Mouse (Mus musculus): ENCODE measurements at regions not wholly inside any gene's neighbourhood (a gene's known extent, or its start where the extent isn't known, plus 50 kb on each side); places are given as distances from the start of the nearest gene placed in this dataset.

DNA sequence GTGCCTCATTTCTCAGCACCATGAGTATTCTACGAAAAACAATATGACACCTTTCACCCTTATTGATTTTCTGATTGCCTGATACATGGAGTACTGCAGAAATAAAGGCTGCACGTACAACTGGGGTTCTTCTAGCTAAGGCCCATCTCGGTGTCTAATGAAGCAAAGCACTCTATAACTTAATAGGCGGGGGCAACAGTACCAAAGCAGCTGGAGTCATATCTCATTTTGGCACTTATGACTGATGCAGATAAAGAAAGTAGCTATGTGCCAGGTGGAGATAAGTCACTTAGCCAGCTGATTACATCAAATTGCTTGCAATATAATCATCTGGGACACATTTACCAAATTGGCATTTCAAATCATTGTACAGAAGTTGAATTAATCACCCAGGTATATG lies 73.0 kb upstream of the Lin7a start:
- TF ChIP-seq TCF3 (IDR thresholded peaks at IDR 0.05; ENCODE audit: insufficient read length, low read depth): no peak
- no peak for TF ChIP-seq TCF12 (IDR thresholded peaks at IDR 0.05; ENCODE audit: insufficient read depth, poor library complexity, severe bottlenecking)
- no peak for TF ChIP-seq USF1 (IDR thresholded peaks at IDR 0.05; ENCODE audit: low read depth)
- TF ChIP-seq CEBPB (IDR thresholded peaks at IDR 0.05; ENCODE audit: insufficient read depth, poor library complexity, severe bottlenecking): no peak
- no peak overlapping the region for H3K4me2 ChIP-seq (ENCODE audit: low read depth)
- H3K36me3 ChIP-seq (ENCODE audit: control insufficient read depth, insufficient read depth): no peaks in the 10 kb centered on the region
- H3ac ChIP-seq (ENCODE audit: control insufficient read depth, insufficient read length): no peak overlapping the region
- H3K4me3 ChIP-seq: no peak overlapping the region
- H3K27me3 ChIP-seq (ENCODE audit: control insufficient read depth, insufficient read depth, insufficient read length): no peaks in the 10 kb centered on the region
- H3K79me2 ChIP-seq (ENCODE audit: control insufficient read depth, insufficient read depth): no peaks in the 10 kb centered on the region

DNA sequence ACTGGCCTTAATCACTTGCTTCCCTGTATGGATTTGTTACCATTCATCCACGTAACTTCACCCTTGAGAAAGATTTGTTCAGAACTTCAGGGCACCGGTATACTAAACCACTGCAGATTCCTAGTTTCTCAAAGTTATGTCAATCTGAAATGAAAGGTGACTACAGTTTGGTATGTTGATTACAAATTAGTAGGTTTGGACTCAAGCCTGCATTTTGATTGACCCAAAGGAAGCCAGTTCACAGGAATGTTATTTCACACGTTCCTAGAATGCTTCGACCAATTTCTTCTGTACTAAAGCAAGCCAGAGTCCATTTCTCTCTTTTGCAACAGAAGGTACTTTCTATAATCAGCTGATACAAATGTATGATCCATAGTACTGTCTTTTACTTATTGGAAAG lies 70.4 kb upstream of the Lin7a start:
- no peak for TF ChIP-seq E2F4 (IDR thresholded peaks at IDR 0.05; ENCODE audit: insufficient read depth)
- no peak for TF ChIP-seq USF1 (IDR thresholded peaks at IDR 0.05; ENCODE audit: low read depth)
- TF ChIP-seq MYOD1 (IDR thresholded peaks at IDR 0.05; ENCODE audit: control insufficient read depth in 1 of 3, insufficient read length in 2 of 3, low read depth in 2 of 3): no peak
- no peak for TF ChIP-seq POLR2A (IDR thresholded peaks at IDR 0.05; ENCODE audit: insufficient read length, low read depth)
- no peak for TF ChIP-seq CEBPB (IDR thresholded peaks at IDR 0.05; ENCODE audit: insufficient read depth, poor library complexity, severe bottlenecking)
- no peak for TF ChIP-seq REST (IDR thresholded peaks at IDR 0.05; ENCODE audit: insufficient read depth, insufficient read length)
- no peak for TF ChIP-seq POLR2AphosphoS2 (IDR thresholded peaks at IDR 0.05; ENCODE audit: insufficient read length, low read depth)
- no peak for TF ChIP-seq MYOG (IDR thresholded peaks at IDR 0.05; ENCODE audit: control insufficient read depth in 1 of 3, insufficient read depth in 1 of 3, insufficient read length in 2 of 3, low read depth in 2 of 3)
- no peak for TF ChIP-seq SRF (IDR thresholded peaks at IDR 0.05; ENCODE audit: control insufficient read depth, insufficient read length, low read depth)
- no peak for TF ChIP-seq TCF12 (IDR thresholded peaks at IDR 0.05; ENCODE audit: insufficient read depth, poor library complexity, severe bottlenecking)
- no peak for TF ChIP-seq MAX (IDR thresholded peaks at IDR 0.05; ENCODE audit: low read depth)
- no peak for TF ChIP-seq TCF3 (IDR thresholded peaks at IDR 0.05; ENCODE audit: insufficient read length, low read depth)
- H3K4me3 ChIP-seq: no peak overlapping the region
- no peaks in the 10 kb centered on the region for H3K27me3 ChIP-seq (ENCODE audit: control insufficient read depth, insufficient read depth, insufficient read length)
- no peaks in the 10 kb centered on the region for H3K36me3 ChIP-seq (ENCODE audit: control insufficient read depth, insufficient read depth)
- H3ac ChIP-seq (ENCODE audit: control insufficient read depth, insufficient read length): no peak overlapping the region
- no peaks in the 10 kb centered on the region for H3K79me2 ChIP-seq (ENCODE audit: control insufficient read depth, insufficient read depth)
- H3K4me2 ChIP-seq (ENCODE audit: low read depth): no peak overlapping the region

DNA sequence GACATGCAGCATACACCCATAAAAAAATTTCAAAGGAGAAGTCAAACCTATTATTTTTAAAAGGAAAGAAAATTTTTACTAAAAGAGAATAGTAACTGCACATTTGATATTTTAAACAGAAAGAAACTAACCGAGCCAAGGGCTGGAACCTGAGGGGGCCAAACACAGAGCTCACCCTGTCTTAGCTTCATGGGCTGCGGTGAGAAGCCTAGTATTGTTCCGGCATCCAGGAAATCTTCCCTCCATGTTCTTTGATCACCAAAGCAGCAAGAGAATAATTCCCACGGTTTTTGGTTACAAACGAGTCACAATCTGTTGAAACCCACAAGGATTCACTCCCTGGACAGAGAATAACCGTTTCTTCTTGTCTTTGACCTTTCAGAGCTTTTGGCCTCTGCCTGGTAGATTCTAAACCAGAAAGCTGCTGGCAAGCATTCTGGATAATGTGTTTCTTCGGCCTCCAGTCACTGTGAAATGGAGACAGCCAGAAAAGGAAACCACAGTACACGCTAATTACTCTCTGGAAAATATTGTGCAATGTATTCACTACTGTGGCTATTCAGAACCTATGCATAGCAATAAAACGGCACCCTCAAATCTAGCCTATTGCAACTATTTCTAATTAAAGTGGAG lies 66.3 kb upstream of the Lin7a start:
- Histone ChIP-seq H3ac (ENCODE audit: control insufficient read depth, insufficient read length) (no peak overlapping the region), H3K4me2 (ENCODE audit: low read depth) (peak overlapping the region; percentile 67), H3K4me3 (no peak overlapping the region), H3K27me3 (ENCODE audit: control insufficient read depth, insufficient read depth, insufficient read length) (no peaks in the 10 kb centered on the region), H3K79me2 (ENCODE audit: control insufficient read depth, insufficient read depth) (no peaks in the 10 kb centered on the region), H3K36me3 (ENCODE audit: control insufficient read depth, insufficient read depth) (no peaks in the 10 kb centered on the region)
- TF ChIP-seq POLR2A (IDR thresholded peaks at IDR 0.05; ENCODE audit: insufficient read length, low read depth) (no peak), CEBPB (IDR thresholded peaks at IDR 0.05; ENCODE audit: insufficient read depth, poor library complexity, severe bottlenecking) (peak; percentile 72), REST (IDR thresholded peaks at IDR 0.05; ENCODE audit: insufficient read depth, insufficient read length) (no peak)

DNA sequence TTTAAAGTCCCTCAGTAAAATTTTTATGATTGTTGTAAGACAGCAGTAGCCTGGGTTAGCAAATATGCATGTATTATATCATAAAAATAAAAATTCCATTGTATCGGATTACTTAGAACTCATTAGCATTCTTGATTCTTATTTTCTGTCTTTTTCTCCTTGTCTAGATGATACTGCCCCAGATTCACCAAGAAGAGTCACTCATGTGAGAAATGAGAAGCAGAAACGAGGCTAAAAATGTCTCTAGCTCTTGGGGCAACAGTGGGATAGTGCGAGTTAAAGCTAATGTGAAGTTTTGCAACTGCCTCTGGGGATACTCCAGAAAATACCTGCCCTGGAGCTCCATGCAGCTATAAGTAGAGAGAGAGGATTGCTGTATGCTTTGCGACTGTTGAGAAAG lies 61.6 kb upstream of the Lin7a start:
- H3K4me2 ChIP-seq (ENCODE audit: low read depth): no peak overlapping the region
- TF ChIP-seq POLR2AphosphoS2 (IDR thresholded peaks at IDR 0.05; ENCODE audit: insufficient read length, low read depth): no peak
- no peak for TF ChIP-seq E2F4 (IDR thresholded peaks at IDR 0.05; ENCODE audit: insufficient read depth)
- TF ChIP-seq USF1 (IDR thresholded peaks at IDR 0.05; ENCODE audit: low read depth): no peak
- TF ChIP-seq POLR2A (IDR thresholded peaks at IDR 0.05; ENCODE audit: insufficient read length, low read depth): no peak
- no peak for TF ChIP-seq MYOG (IDR thresholded peaks at IDR 0.05; ENCODE audit: control insufficient read depth in 1 of 3, insufficient read depth in 1 of 3, insufficient read length in 2 of 3, low read depth in 2 of 3)
- TF ChIP-seq TCF3 (IDR thresholded peaks at IDR 0.05; ENCODE audit: insufficient read length, low read depth): no peak
- TF ChIP-seq MYOD1 (IDR thresholded peaks at IDR 0.05; ENCODE audit: control insufficient read depth in 1 of 3, insufficient read length in 2 of 3, low read depth in 2 of 3): no peak
- no peak for TF ChIP-seq REST (IDR thresholded peaks at IDR 0.05; ENCODE audit: insufficient read depth, insufficient read length)
- TF ChIP-seq SRF (IDR thresholded peaks at IDR 0.05; ENCODE audit: control insufficient read depth, insufficient read length, low read depth): no peak
- TF ChIP-seq MAX (IDR thresholded peaks at IDR 0.05; ENCODE audit: low read depth): no peak
- no peak for TF ChIP-seq TCF12 (IDR thresholded peaks at IDR 0.05; ENCODE audit: insufficient read depth, poor library complexity, severe bottlenecking)
- TF ChIP-seq CEBPB (IDR thresholded peaks at IDR 0.05; ENCODE audit: insufficient read depth, poor library complexity, severe bottlenecking): no peak
- H3K4me3 ChIP-seq: no peak overlapping the region
- H3ac ChIP-seq (ENCODE audit: control insufficient read depth, insufficient read length): no peak overlapping the region
- no peaks in the 10 kb centered on the region for H3K27me3 ChIP-seq (ENCODE audit: control insufficient read depth, insufficient read depth, insufficient read length)
- no peaks in the 10 kb centered on the region for H3K79me2 ChIP-seq (ENCODE audit: control insufficient read depth, insufficient read depth)
- H3K36me3 ChIP-seq (ENCODE audit: control insufficient read depth, insufficient read depth): no peaks in the 10 kb centered on the region

DNA sequence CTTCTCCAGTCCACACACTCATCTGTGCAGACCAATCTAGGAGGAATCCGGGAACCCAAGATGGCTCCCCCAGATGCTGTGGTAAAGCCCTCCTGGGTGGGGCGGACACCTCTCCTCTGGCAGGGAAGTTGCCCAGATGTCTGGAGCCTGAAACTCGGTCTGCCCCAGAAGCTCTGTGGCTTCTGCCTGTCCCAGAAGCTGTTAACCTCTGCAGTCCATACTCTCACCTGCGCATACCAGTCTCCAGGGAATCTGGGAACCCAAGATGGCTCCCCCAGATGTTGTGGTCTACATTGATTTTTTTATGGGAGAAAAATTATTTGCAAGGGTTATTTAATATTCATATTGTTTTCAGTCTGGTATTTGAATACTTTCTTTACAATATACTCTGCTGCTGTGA lies 58.4 kb upstream of the Lin7a start:
- Histone ChIP-seq H3ac (ENCODE audit: control insufficient read depth, insufficient read length) (no peak overlapping the region), H3K4me3 (no peak overlapping the region), H3K36me3 (ENCODE audit: control insufficient read depth, insufficient read depth) (no peaks in the 10 kb centered on the region), H3K4me2 (ENCODE audit: low read depth) (no peak overlapping the region), H3K79me2 (ENCODE audit: control insufficient read depth, insufficient read depth) (no peaks in the 10 kb centered on the region), H3K27me3 (ENCODE audit: control insufficient read depth, insufficient read depth, insufficient read length) (no peaks in the 10 kb centered on the region)
- no peak for TF ChIP-seq POLR2A (IDR thresholded peaks at IDR 0.05; ENCODE audit: insufficient read length, low read depth)
- TF ChIP-seq MAX (IDR thresholded peaks at IDR 0.05; ENCODE audit: low read depth): no peak
- TF ChIP-seq REST (IDR thresholded peaks at IDR 0.05; ENCODE audit: insufficient read depth, insufficient read length): no peak
- no peak for TF ChIP-seq USF1 (IDR thresholded peaks at IDR 0.05; ENCODE audit: low read depth)
- no peak for TF ChIP-seq TCF12 (IDR thresholded peaks at IDR 0.05; ENCODE audit: insufficient read depth, poor library complexity, severe bottlenecking)
- TF ChIP-seq MYOG (IDR thresholded peaks at IDR 0.05; ENCODE audit: control insufficient read depth in 1 of 3, insufficient read depth in 1 of 3, insufficient read length in 2 of 3, low read depth in 2 of 3): no peak
- TF ChIP-seq MYOD1 (IDR thresholded peaks at IDR 0.05; ENCODE audit: control insufficient read depth in 1 of 3, insufficient read length in 2 of 3, low read depth in 2 of 3): no peak
- TF ChIP-seq E2F4 (IDR thresholded peaks at IDR 0.05; ENCODE audit: insufficient read depth): no peak
- no peak for TF ChIP-seq CEBPB (IDR thresholded peaks at IDR 0.05; ENCODE audit: insufficient read depth, poor library complexity, severe bottlenecking)
- TF ChIP-seq SRF (IDR thresholded peaks at IDR 0.05; ENCODE audit: control insufficient read depth, insufficient read length, low read depth): no peak
- TF ChIP-seq TCF3 (IDR thresholded peaks at IDR 0.05; ENCODE audit: insufficient read length, low read depth): no peak
- TF ChIP-seq POLR2AphosphoS2 (IDR thresholded peaks at IDR 0.05; ENCODE audit: insufficient read length, low read depth): no peak
